Mouse (Mus musculus) liver, embryonic 16.5 days (tissue): Measurements from ENCODE around the gene Hoxa5. TPM values are rescaled to one million over a fixed set of nuclear protein-coding genes. Genes with fewer than 3 reads are reported as not detected.

ENCODE experiments used
- ATAC-seq: fragments of 200-750 bp; cut with Nextera tagmentation; 2 replicates; pipeline ENCODE4 v1.8.0; 2017; ENCODE audit warnings: low read depth, mild to moderate bottlenecking, moderate number of reproducible peaks, moderate library complexity
- H3K27ac ChIP-seq: fragments of 300-500 bp; sonication (generic); 2 replicates; pipeline ENCODE4 v1.5.1; 2014; ENCODE audit warnings: mild to moderate bottlenecking, low read length
- H3K27me3 ChIP-seq: fragments of 300-500 bp; sonication (generic); 2 replicates; pipeline ENCODE4 v1.6.1; 2014; ENCODE audit warnings: low read depth, low read length, mixed read lengths; ENCODE audit not compliant: control insufficient read depth, insufficient read depth
- H3K36me3 ChIP-seq: fragments of 300-500 bp; sonication (generic); 2 replicates; pipeline ENCODE4 v1.6.1; 2014; ENCODE audit warnings: mild to moderate bottlenecking; ENCODE audit not compliant: control insufficient read depth, insufficient read depth
- H3K4me1 ChIP-seq: fragments of 300-500 bp; sonication (generic); 2 replicates; pipeline ENCODE4 v1.6.1; 2014; ENCODE audit warnings: low read depth, low read length, mixed read lengths; ENCODE audit not compliant: control insufficient read depth
- H3K4me2 ChIP-seq: fragments of 300-500 bp; sonication (generic); 2 replicates; pipeline ENCODE4 v1.6.1; 2014; ENCODE audit warnings: low read depth, low read length, mixed read lengths
- H3K4me3 ChIP-seq: fragments of 300-500 bp; sonication (generic); 2 replicates; pipeline ENCODE4 v1.5.1; 2014; ENCODE audit warnings: low read depth, mild to moderate bottlenecking, low read length
- H3K9ac ChIP-seq: fragments of 300-500 bp; sonication (generic); 2 replicates; pipeline ENCODE4 v1.6.1; 2014; ENCODE audit warnings: low read depth, low read length
- H3K9me3 ChIP-seq: fragments of 300-500 bp; sonication (generic); replicated peaks from 2 replicates; pipeline ENCODE4 v1.6.1; 2016; ENCODE audit warnings: low read length; ENCODE audit not compliant: control insufficient read depth
- WGBS: fragments of 180-500 bp; shearing (Covaris S2); extraction: QIAGEN DNeasy Blood & Tissue Kit; methylation state at CpG from one replicate; pipeline ENCODE4 v1.1.7; 2014; ENCODE audit not compliant: insufficient replicate concordance; 5-methylcytosine and 5-hydroxymethylcytosine counted together
- polyA plus RNA-seq: library from polyadenylated mRNA; unstranded; fragments of >200 nt; fragmentation: Nextera tagmentation; extraction: Ambion mirVana; gene quantifications from 2 replicates; pipeline ENCODE4 v1.2.1, GENCODE M21; 2015

Gene Hoxa5
- polyA plus RNA-seq, 1 experiment from 2014 or later, result 0.68 TPM

- WGBS, result 7% methylated on average over 4 of the region's 4 CpGs
- no peak overlapping the region for H3K4me3 ChIP-seq
- peaks cover 96% of the 10 kb centered on the region for H3K27me3 ChIP-seq
- H3K9ac ChIP-seq, result no peak overlapping the region
- ATAC-seq, result no peak
- no peak overlapping the region for H3K27ac ChIP-seq
- H3K4me1 ChIP-seq, result no peaks in the 10 kb centered on the region; the same call in none of the 2 replicates
- H3K9me3 ChIP-seq, result no peaks in the 10 kb centered on the region
- no peak overlapping the region for H3K4me2 ChIP-seq
- no peaks in the 10 kb centered on the region for H3K36me3 ChIP-seq
These were observed 38.5 kb upstream of the Hoxa5 start for GRCm38 (mm10) chr6:52242801-52243332.

- Histone ChIP-seq H3K27ac (no peak overlapping the region), H3K4me1 (no peaks in the 10 kb centered on the region; the same call in none of the 2 replicates), H3K4me3 (no peak overlapping the region), H3K27me3 (peaks cover 97% of the 10 kb centered on the region), H3K4me2 (no peak overlapping the region), H3K9me3 (no peaks in the 10 kb centered on the region), H3K9ac (no peak overlapping the region), H3K36me3 (no peaks in the 10 kb centered on the region)
- ATAC-seq, result no peak
- WGBS, result 2% methylated on average over 9 of the region's 9 CpGs
These were observed 36.7 kb upstream of the Hoxa5 start for GRCm38 (mm10) chr6:52241001-52241621.

GRCm38 (mm10) chr6:52240389-52241000 lies 36.1 kb upstream of the Hoxa5 start, which contains the start of gene Hoxa10:
Gene Hoxa10 (minus strand): TSS chr6:52240854.
- H3K9me3 ChIP-seq, result no peaks in the 10 kb centered on the region
- peaks cover 97% of the 10 kb centered on the region for H3K27me3 ChIP-seq
- H3K4me3 ChIP-seq, result no peak within 1 kb of the TSS
- no peak within 1 kb of the TSS for H3K9ac ChIP-seq
- no peak within 1 kb of the TSS for H3K4me2 ChIP-seq
- no peaks in the 10 kb centered on the region; the same call in 1 of the 2 replicates for H3K4me1 ChIP-seq
- no peak within 1 kb of the TSS for H3K27ac ChIP-seq
- WGBS, result 3% methylated on average over 35 of the region's 35 CpGs
- no peak for ATAC-seq
- no peaks in the 10 kb centered on the region for H3K36me3 ChIP-seq

- Histone ChIP-seq H3K9ac (no peak overlapping the region), H3K27ac (no peak overlapping the region), H3K4me3 (no peak overlapping the region), H3K36me3 (no peaks in the 10 kb centered on the region), H3K9me3 (no peaks in the 10 kb centered on the region), H3K4me2 (no peak overlapping the region), H3K27me3 (peaks cover 97% of the 10 kb centered on the region), H3K4me1 (no peaks in the 10 kb centered on the region; the same call in 1 of the 2 replicates)
- ATAC-seq, result no peak
- 3% methylated on average over 30 of the region's 30 CpGs for WGBS
These were observed 35.4 kb upstream of the Hoxa5 start for GRCm38 (mm10) chr6:52239625-52240388.

- Histone ChIP-seq H3K27me3 (peaks cover 97% of the 10 kb centered on the region), H3K4me2 (no peak overlapping the region), H3K36me3 (no peaks in the 10 kb centered on the region), H3K27ac (no peak overlapping the region), H3K4me1 (no peaks in the 10 kb centered on the region; the same call in 1 of the 2 replicates), H3K4me3 (no peak overlapping the region), H3K9ac (no peak overlapping the region), H3K9me3 (no peaks in the 10 kb centered on the region)
- ATAC-seq, result no peak
- 8% methylated on average over 7 of the region's 7 CpGs for WGBS
These were observed 34.6 kb upstream of the Hoxa5 start for GRCm38 (mm10) chr6:52238976-52239375.

- no peak for ATAC-seq
- 4% methylated on average over 7 of the region's 7 CpGs for WGBS
These were observed 33.8 kb upstream of the Hoxa5 start for GRCm38 (mm10) chr6:52238155-52238545.

GRCm38 (mm10) chr6:52237346-52238154 lies 33.2 kb upstream of the Hoxa5 start:
- Histone ChIP-seq H3K9ac (no peak overlapping the region), H3K36me3 (no peaks in the 10 kb centered on the region), H3K4me3 (no peak overlapping the region), H3K27ac (no peak overlapping the region), H3K4me1 (no peaks in the 10 kb centered on the region; the same call in 1 of the 2 replicates), H3K27me3 (peaks cover 97% of the 10 kb centered on the region), H3K9me3 (no peaks in the 10 kb centered on the region), H3K4me2 (no peak overlapping the region)
- ATAC-seq, result no peak
- 27% methylated on average over 10 of the region's 10 CpGs for WGBS

More at GRCm38 (mm10) chr6:52238155-52238545, 33.8 kb upstream of the Hoxa5 start:
- H3K9me3 ChIP-seq, result no peaks in the 10 kb centered on the region
- no peak overlapping the region for H3K4me3 ChIP-seq
- no peak overlapping the region for H3K27ac ChIP-seq
- peaks cover 97% of the 10 kb centered on the region for H3K27me3 ChIP-seq
- no peaks in the 10 kb centered on the region; the same call in 1 of the 2 replicates for H3K4me1 ChIP-seq
- H3K9ac ChIP-seq, result no peak overlapping the region
- H3K4me2 ChIP-seq, result no peak overlapping the region
- no peaks in the 10 kb centered on the region for H3K36me3 ChIP-seq

GRCm38 (mm10) chr6:52236806-52237205 lies 32.4 kb upstream of the Hoxa5 start:
- no peaks in the 10 kb centered on the region for H3K36me3 ChIP-seq
- H3K4me3 ChIP-seq, result no peak overlapping the region
- peaks cover 98% of the 10 kb centered on the region for H3K27me3 ChIP-seq
- no peak overlapping the region for H3K27ac ChIP-seq
- no peak overlapping the region for H3K4me2 ChIP-seq
- no peaks in the 10 kb centered on the region; the same call in 1 of the 2 replicates for H3K4me1 ChIP-seq
- no peaks in the 10 kb centered on the region for H3K9me3 ChIP-seq
- WGBS, result 28% methylated on average over 3 of the region's 3 CpGs
- ATAC-seq, result no peak
- no peak overlapping the region for H3K9ac ChIP-seq
